Mouse (Mus musculus) adrenal gland, adult 18-20 months (tissue): ENCODE results near the gene Ddi2. TPM values are rescaled to one million over a fixed set of nuclear protein-coding genes. Genes with fewer than 3 reads are reported as not detected.

Experiments used
- DNase-seq, 2 experiments: peaks; one replicate each; pipeline ENCODE4 v3.0.0; 2021 to 2022; ENCODE audit warnings: low spot score in 2 of 2
- total RNA-seq, 2 experiments: library from RNA; stranded (reverse); gene quantifications; 1 replicate in 1 of 2; 2 replicates in 1 of 2; pipeline ENCODE4 v1.2.3; 2021

Ddi2 gene
- total RNA-seq, 2 experiments from 2014 or later = 52.1 to 71.7 TPM

- no peak for DNase-seq
Measured at GRCm38 (mm10) chr4:141628661-141629060, 94.6 kb downstream of the Ddi2 start.

Other genes starting within 250 kb of the Ddi2 start
- gene Spen, start 184.8 kb downstream of the Ddi2 start, total RNA-seq = 10 to 100 TPM; 49.4 to 53.7 TPM
- gene Fblim1, start 117.3 kb downstream of the Ddi2 start, total RNA-seq = 10 to 100 TPM in 1 of 2 experiments, 1 to 10 TPM in 1; 6.8 to 13.0 TPM
- gene Tmem82, start 104.8 kb downstream of the Ddi2 start, total RNA-seq = 1 to 10 TPM; 1.1 to 2.8 TPM
- gene Slc25a34, start 99.6 kb downstream of the Ddi2 start, total RNA-seq = 10 to 100 TPM in 1 of 2 experiments, 1 to 10 TPM in 1; 3.5 to 10.3 TPM
- 10 to 100 TPM; 62.9 to 70.8 TPM for gene Plekhm2, start 58.5 kb downstream of the Ddi2 start, total RNA-seq
- not detected for gene Rsc1a1, start 37.8 kb downstream of the Ddi2 start, total RNA-seq
- gene Agmat, start 23.3 kb upstream of the Ddi2 start, total RNA-seq = 10 to 100 TPM; 10.4 to 42.7 TPM
- 10 to 100 TPM; 18.5 to 25.8 TPM for gene Dnajc16, start 67.5 kb upstream of the Ddi2 start, total RNA-seq
- 10 to 100 TPM; 13.1 to 16.1 TPM for gene Casp9, start 70.2 kb upstream of the Ddi2 start, total RNA-seq
- gene Cela2a, start 102.7 kb upstream of the Ddi2 start, total RNA-seq = not detected
- gene Ctrc, start 122.9 kb upstream of the Ddi2 start, total RNA-seq = not detected
- 10 to 100 TPM; 26.3 to 28.4 TPM for gene Efhd2, start 151.5 kb upstream of the Ddi2 start, total RNA-seq